Mouse (Mus musculus): ENCODE measurements around the gene Phkg2.
"Not testable (repeated sequence)": the region's sequence is repeated elsewhere in the genome, so short reads cannot be mapped to it uniquely, and the experiment has no call there.

Phkg2 gene

DNA sequence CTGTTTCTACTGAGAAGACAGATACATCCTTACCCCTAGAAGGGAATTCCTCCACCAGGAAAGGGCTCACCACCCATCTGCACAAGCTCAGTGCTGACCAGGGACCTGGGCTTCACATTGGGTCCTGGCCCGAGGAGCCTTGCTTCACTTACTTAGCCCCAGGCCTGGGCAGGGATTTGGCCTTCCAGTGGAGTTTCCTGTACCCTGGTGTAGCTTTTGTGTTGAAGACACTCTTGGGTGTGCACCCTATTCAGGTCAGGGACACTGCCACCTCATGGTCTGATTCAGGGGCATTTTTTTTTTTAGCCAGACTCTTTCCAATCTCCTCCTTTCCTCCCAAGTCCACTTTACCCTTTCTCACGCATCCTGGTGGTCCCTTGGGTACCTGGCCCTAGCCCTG, 29.8 kb downstream of the Phkg2 start:
- DNase-seq (ENCODE audit: low read depth, low spot score), result no peak

GRCm38 (mm10) chr7:127604256-127604655, 31.1 kb downstream of the Phkg2 start:
- no peak for DNase-seq (ENCODE audit: low read depth, low spot score)

DNA sequence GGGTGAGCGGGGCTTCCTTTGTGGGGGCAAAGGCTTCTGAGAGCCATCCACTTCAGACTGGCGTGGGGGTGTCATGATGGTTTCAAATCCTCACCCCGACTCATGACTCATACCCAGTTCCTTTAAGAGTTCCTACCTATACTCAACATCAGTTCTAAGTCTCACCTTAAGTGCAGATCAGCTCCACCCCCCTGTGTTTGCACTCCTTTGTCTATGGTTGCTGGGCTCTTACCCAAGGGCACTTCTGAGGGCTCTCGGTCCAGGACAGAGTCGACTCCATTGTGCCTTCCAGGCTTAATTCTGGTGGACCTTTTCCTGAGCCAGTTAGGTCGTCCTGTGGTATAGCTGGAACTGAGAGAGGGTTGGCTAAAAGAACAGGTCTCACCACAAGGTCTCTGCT, 34.0 kb downstream of the Phkg2 start:
- DNase-seq (ENCODE audit: low read depth, low spot score), result no peak

DNA sequence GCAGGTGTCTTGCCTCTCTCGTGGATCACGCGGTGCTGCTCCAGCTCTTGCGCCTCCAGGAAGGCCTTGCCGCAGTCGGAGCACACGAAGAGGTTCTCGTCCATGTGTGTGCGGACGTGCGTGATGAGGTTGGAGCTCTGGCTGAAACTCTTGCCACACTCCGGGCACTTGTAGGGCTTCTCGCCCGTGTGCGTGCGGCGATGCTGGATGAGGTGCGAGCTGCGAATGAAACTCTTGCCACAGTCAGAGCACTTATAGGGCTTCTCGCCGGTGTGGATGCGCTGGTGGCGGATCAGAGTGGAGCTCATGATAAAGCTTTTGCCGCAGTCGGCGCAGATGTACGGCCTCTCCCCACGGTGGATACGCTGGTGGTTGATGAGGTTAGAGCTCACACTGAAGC, 37.9 kb downstream of the Phkg2 start:
- DNase-seq (ENCODE audit: low read depth, low spot score), result peak; percentile 61

- DNase-seq (ENCODE audit: low read depth, low spot score), result peak; percentile 73
Observed at GRCm38 (mm10) chr7:127611561-127611960, 38.4 kb downstream of the Phkg2 start.

GRCm38 (mm10) chr7:127613501-127613900, 40.4 kb downstream of the Phkg2 start:
- DNase-seq (ENCODE audit: low read depth, low spot score), result no peak

DNA sequence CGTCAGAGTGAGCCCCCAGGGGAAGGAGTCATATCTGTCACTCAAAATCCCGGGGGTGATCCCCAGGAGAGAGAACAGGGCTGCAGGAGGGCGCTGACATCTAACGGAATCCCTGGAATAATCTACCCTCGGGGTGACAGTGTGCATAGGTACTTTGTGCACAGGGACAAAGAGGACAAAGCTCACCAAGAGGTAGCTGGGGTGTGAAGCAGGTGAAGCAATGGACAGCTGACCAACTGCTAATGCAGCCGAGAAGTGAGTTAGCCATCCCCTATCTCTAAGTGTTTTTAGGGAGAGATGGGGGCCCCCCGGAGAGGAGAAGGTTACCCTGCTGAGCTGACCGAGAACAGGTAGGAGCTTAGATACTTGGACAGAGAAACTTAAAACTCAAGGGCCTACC, 41.0 kb downstream of the Phkg2 start:
- no peak for DNase-seq (ENCODE audit: low read depth, low spot score)

DNA sequence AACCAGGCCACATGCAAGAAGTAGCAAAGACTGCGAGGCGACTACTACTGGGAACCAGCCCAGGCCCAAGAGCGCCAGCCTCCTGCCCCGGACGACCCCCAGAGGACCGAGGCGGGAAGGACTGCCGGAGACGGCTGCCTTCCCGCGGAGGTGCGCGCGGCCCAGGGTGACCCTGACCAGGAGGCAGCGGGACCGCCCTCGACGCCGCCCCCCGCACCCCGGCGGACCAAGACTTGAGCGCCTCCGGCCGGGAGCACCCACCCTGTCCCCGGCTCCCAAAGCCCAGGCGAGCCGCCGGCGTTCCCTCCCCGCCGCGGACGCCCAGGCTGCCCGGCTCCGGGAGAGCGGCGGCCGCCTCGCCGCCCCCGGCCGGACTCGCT, 41.4 kb downstream of the Phkg2 start:
- DNase-seq (ENCODE audit: low read depth, low spot score), result peak; percentile 62

- peak; percentile 42 for DNase-seq (ENCODE audit: low read depth, low spot score)
Observed at GRCm38 (mm10) chr7:127614891-127615843, 42.0 kb downstream of the Phkg2 start, which contains the start of gene Zfp629. Gene Zfp629, minus strand, starts transcription at chr7:127615797.

- no peak for DNase-seq (ENCODE audit: low read depth, low spot score)
Observed at GRCm38 (mm10) chr7:127616336-127616735, 43.2 kb downstream of the Phkg2 start.

- DNase-seq (ENCODE audit: low read depth, low spot score), result no peak
Observed at GRCm38 (mm10) chr7:127616881-127617280, 43.7 kb downstream of the Phkg2 start.

DNA sequence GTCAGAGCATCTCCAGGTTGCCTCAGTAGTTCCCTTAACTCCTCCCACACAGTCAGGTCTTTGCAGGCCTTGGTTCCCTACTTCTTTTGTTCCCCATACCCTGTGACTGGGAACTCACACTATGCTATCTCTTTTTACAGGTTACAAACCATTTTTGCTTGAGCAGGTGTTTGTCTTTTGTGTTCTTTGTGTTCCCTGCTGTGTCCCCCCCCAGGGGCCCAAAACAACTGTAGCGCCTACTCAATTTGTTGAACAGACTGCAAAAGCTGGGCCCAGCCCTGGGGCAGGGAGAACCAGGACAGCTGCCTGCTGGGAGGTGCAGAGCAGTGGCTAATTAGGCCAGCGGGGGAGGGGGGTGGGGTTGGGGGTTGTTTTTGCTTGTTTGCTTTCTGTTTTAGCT, 44.8 kb downstream of the Phkg2 start:
- DNase-seq (ENCODE audit: low read depth, low spot score), result no peak

DNA sequence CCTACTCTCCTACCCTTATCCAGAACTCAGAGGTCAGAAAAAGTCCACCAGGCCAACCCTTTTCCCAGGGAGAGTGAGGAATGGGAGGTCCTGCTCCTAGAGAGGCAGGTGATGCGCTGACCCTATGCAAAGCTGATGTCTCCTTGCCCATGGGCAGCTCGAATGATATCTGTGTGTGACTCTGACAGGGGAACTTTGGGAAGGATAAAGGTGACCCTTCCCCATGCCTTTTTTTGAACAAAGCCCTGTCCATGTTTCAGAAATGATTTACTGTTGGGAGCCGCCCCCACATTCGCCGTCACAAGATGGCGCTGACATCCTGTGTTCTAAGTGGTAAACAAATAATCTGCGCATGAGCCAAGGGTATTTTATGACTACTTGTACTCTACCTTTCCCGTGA, 45.3 kb downstream of the Phkg2 start:
- DNase-seq (ENCODE audit: low read depth, low spot score), result not testable (repeated sequence)

GRCm38 (mm10) chr7:127626039-127626438, 52.9 kb downstream of the Phkg2 start:
- DNase-seq (ENCODE audit: low read depth, low spot score), result no peak

GRCm38 (mm10) chr7:127626471-127626870, 53.3 kb downstream of the Phkg2 start:
- no peak for DNase-seq (ENCODE audit: low read depth, low spot score)

- no peak for DNase-seq (ENCODE audit: low read depth, low spot score)
Observed at GRCm38 (mm10) chr7:127628646-127629045, 55.5 kb downstream of the Phkg2 start.

- DNase-seq (ENCODE audit: low read depth, low spot score), result peak; percentile 77
Observed at GRCm38 (mm10) chr7:127631416-127631815, 58.3 kb downstream of the Phkg2 start.

Data from ZHBTc4 (cell line).